Mouse (Mus musculus) cerebellum, adult 9-11 months (tissue): Measurements from ENCODE around the gene Csdc2.
"Not testable (repeated sequence)": the region's sequence is repeated elsewhere in the genome, so short reads cannot be mapped to it uniquely, and the experiment has no call there.

Experiments used
- DNase-seq: peaks from one replicate; pipeline ENCODE4 v3.0.0; 2022

The Csdc2 gene

GRCm38 (mm10) chr15:81936679-81937078 lies at the start of gene Csdc2:
TSS of gene Csdc2 (plus strand) at chr15:81936759.
- peak; percentile 81 for DNase-seq

DNA sequence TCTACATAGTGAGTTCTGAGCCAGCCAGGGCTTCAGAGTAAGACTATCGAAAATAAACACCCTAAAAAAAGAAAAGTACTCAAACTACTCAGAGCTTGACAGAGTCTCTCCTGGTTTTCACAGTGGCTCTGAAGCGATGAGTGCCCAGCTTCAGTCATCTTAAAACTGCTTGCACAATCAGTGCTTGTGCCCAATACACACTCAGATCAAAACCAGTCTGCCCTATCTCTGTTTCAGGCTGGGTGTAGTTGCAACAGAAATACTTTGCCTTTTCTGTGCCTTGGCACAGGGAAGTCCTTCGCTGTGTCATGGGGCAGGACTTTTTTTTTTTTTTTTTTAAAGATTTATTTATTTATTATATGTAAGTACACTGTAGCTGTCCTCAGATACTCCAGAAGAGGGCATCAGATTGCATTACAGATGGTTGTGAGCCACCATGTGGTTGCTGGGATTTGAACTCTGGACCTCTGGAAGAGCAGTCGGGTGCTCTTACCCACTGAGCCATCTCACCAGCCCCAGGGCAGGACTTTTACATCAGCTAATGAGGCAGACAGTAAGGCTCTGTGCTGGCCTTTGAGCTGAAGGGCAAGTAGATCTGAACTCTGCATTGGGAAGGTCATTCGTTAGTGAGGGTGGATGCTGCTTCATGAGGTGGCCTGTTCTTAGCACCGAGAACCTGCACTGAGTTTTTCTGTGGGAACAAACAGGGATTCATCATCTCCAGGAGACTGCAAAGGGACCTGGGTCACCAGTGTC lies 49.6 kb upstream of the Csdc2 start:
- DNase-seq: no peak

DNA sequence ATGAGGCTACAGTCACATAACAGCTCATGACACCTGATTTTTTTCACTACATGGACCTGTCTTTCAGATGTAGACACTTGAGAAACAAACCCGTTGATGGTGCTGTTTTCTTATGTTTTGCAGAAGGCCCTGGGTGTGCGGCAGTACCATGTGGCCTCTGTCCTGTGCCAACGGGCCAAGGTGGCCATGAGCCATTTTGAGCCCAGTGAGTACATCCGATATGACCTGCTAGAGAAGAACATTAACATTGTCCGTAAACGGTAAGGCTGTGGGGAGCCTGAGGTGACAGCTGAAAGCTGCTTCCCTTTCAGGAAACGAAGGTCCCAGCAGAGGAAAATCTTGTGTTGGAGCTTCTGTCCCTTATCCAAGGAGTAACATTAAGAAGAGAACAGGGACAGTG lies 47.4 kb upstream of the Csdc2 start:
- DNase-seq: peak; percentile 82

- DNase-seq: no peak
Measured at GRCm38 (mm10) chr15:81891140-81891802, 45.3 kb upstream of the Csdc2 start.

DNA sequence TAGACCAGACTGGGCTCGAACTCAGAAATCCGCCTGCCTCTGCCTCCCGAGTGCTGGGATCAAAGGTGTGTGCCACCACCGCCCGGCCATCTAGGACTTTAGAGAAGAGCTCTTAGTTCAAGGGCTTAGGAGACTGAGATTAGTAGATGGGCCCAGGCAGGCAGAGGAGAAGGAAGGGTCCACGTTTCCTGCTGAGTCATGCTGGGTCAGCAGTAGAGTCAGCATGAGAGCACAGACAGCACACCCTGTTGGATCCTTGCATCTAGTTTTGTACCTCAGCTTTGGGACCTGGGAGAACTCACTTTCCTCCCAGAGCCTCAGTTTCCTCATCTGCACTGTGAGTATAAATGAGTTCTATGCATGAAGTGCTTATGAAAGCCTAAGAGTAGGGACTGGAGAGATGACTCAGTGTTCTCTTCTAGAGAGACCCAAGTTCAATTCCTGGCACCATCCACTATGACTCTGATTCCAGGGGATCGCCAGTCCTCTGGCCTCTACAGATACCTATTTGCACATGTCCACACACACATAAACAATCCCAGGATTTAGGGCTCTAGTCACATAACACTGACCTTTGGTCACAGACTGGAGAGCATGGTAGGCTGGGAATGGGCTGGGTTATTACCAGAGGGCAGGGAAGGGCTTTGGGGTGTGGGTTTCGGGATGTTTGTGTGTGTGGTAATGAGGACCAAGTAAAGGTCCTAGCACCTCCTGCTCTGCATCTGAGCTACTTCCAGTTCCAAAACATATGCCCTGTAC lies 44.6 kb upstream of the Csdc2 start:
- DNase-seq: no peak

GRCm38 (mm10) chr15:81894002-81894401 lies 42.6 kb upstream of the Csdc2 start:
- no peak for DNase-seq

DNA sequence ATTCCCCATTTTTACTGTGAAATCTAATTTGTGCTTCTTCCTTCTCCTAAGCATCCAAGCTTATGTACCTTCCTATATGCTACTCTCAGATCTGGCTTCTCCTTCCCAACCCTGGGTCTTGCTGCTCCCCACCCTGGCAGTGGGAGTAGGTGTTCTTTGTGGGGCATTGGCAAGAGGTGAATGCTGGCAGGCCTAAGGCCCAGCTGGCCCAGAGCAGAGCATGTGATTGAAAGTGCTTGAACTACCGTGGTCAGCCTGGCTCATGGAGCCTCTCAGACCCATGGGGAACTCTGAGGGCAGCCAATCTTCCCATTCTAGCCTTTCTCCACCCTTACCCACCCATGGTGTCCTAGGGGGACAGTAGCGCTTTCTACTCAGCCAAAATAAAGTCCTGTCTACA lies 40.2 kb upstream of the Csdc2 start:
- DNase-seq: no peak

GRCm38 (mm10) chr15:81897607-81898285 lies 38.8 kb upstream of the Csdc2 start:
- DNase-seq: no peak

- peak; percentile 66 for DNase-seq
Measured at GRCm38 (mm10) chr15:81898751-81899150, 37.8 kb upstream of the Csdc2 start.

DNA sequence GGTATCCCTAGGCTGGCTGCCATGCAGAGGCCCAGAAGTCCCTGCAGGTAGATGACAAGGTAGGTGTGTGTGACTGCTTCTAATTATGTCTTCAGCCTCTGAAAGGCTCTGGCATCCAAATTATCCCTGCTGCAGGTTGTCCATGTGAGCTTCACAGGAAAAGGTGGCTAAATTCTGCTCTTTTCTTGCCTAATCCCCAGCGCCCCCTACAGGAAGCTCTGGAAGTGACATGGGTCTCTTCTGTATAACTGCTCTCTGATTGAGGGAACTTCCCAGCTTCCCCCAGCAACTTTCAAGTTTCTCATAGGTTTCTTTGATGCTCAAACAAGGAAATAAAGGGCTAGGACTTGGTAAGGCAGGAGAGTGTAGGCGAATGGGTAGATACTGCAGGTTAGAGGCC lies 31.6 kb upstream of the Csdc2 start:
- DNase-seq: peak; percentile 68

- DNase-seq: no peak
Measured at GRCm38 (mm10) chr15:81907953-81908352, 28.6 kb upstream of the Csdc2 start.

DNA sequence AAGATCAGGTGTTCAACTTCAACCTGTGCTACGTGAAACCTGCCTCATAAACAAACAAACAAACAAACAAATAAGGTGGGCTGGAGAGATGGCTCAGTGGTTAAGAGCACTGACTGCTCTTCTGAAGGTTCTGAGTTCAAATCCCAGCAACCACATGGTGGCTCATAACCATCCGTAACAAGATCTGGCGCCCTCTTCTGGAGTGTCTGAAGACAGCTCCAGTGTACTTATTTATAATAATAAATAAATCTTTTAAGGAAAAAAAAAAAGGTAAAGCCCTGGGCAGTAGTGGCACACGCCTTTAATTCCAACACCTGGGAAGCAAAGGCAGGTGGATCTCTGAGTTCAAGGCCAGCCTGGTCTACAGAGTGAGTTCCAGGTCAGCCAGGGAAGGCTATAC lies 27.8 kb upstream of the Csdc2 start:
- DNase-seq: not testable (repeated sequence)

GRCm38 (mm10) chr15:81912498-81912897 lies 24.1 kb upstream of the Csdc2 start:
- DNase-seq: no peak

- DNase-seq: no peak
Measured at GRCm38 (mm10) chr15:81914668-81915067, 21.9 kb upstream of the Csdc2 start.

DNA sequence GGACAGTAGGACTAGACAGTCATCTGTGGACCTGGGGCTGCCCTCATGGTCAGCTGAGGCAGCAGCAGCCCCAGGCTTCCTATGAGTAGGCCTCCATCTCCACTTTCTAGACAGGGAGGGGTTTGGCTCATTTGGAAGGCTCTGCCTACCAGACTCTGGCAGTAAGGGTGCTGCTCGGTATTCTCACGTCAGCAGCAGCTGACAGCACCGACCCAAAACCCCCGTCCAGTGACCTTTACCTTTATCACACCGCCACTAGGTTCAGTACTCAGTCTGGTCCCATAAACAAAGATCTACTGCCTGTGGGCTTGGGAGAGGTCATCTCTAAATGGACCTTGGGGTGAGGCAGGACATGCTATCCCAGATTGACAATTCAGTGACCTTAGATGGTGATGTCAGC lies 20.9 kb upstream of the Csdc2 start:
- no peak for DNase-seq

GRCm38 (mm10) chr15:81917201-81917600 lies 19.4 kb upstream of the Csdc2 start:
- DNase-seq: no peak

DNA sequence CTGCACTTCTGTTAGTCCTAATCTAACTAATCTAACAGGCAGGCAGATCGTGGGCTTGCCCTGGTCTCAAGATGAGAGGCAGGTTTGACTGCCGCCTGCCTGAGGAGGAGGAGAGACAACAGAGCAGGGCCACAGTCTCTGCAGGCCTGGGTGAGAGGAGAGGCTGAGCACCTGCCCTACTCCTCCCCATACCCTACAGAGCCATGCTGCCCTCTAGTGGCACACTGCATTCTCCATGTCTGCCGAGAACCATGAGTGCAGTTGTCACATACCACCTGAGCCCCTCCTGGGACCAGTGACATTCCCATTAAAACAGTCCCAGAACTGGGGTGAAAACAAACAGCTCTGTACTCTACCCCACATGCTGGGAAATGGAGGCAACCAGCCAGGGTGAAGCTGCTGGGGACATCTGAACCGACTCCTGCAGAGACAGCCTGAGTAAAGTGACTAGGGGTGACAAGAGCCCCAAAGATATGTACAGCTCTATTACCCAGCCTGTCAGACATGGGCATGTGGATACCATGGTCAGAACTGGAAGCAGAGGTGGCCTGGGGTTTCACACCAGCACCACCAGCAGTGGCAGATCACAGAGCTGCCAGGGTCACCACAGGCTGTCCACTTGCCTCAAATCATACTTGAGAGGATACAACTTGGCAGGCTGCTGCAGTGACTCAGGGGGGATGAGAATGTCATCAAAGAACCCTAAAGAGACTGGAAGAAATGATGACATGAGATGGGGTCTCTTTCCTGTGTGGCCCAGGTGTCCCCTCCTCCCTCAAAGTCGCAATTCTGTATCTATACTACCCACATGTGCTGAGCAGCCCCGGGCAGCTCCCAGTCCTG lies 18.7 kb upstream of the Csdc2 start:
- DNase-seq: peak; percentile 70

GRCm38 (mm10) chr15:81919062-81919461 lies 17.5 kb upstream of the Csdc2 start:
- peak; percentile 61 for DNase-seq

- DNase-seq: peak; percentile 76
Measured at GRCm38 (mm10) chr15:81920546-81921217, 15.9 kb upstream of the Csdc2 start.

- DNase-seq: peak; percentile 54
Measured at GRCm38 (mm10) chr15:81921255-81921654, 15.3 kb upstream of the Csdc2 start.

- no peak for DNase-seq
Measured at GRCm38 (mm10) chr15:81924933-81925332, 11.6 kb upstream of the Csdc2 start.
